Mouse (Mus musculus) heart, postnatal 36 days (tissue): ENCODE data around the gene Dnm1. TPM values are rescaled to one million over a fixed set of nuclear protein-coding genes. Genes with fewer than 3 reads are reported as not detected.
"Not testable (repeated sequence)": the region's sequence is repeated elsewhere in the genome, so short reads cannot be mapped to it uniquely, and the experiment has no call there.

Experiments
- DNase-seq, 2 experiments: peaks; one replicate each; pipeline ENCODE4 v3.0.0; 2021 to 2022
- intact Hi-C: fragments of 180-260 bp; cut with DNase I; formaldehyde crosslinking; loops from one replicate; pipeline ENCODE4 v1.15.1; 2025
- total RNA-seq, 2 experiments: library from RNA; stranded (reverse); gene quantifications; 2 replicates each; pipeline ENCODE4 v1.2.3; 2021

Gene Dnm1
- total RNA-seq, 2 experiments from 2014 or later: 4.0 TPM

GRCm38 (mm10) chr2:32363376-32364106, 10.4 kb upstream of the Dnm1 start:
- intact Hi-C loops: loop anchor here (2.0 kb wide), 1 partner anchor 31 kb away; the partner anchor contains the start of gene Ptges2
- DNase-seq: no peak

GRCm38 (mm10) chr2:32362817-32363340, 9.7 kb upstream of the Dnm1 start:
- intact Hi-C loops: loop anchor here (2.0 kb wide), 1 partner anchor 32 kb away; the partner anchor contains the start of gene Ptges2
- DNase-seq: peak; percentile 96 to 97

GRCm38 (mm10) chr2:32362274-32362673, 9.1 kb upstream of the Dnm1 start:
- intact Hi-C loops: loop anchor here (2.0 kb wide), 1 partner anchor 33 kb away; the partner anchor contains the start of gene Ptges2
- DNase-seq: not testable (repeated sequence)

GRCm38 (mm10) chr2:32361437-32361836, 8.3 kb upstream of the Dnm1 start:
- DNase-seq: peak; percentile 69 to 76
- intact Hi-C loops: no loop called here

- DNase-seq: peak; percentile 75 to 78
- intact Hi-C loops: no loop called here
Measured at GRCm38 (mm10) chr2:32360741-32361140, 7.6 kb upstream of the Dnm1 start.

- DNase-seq: no peak
- intact Hi-C loops: no loop called here
Measured at GRCm38 (mm10) chr2:32358381-32358780, 5.2 kb upstream of the Dnm1 start.

- no peak for DNase-seq
- intact Hi-C loops: no loop called here
Measured at GRCm38 (mm10) chr2:32357710-32358109, 4.6 kb upstream of the Dnm1 start.

- intact Hi-C loops: no loop called here
- no peak for DNase-seq
Measured at GRCm38 (mm10) chr2:32356216-32356615, 3.1 kb upstream of the Dnm1 start.

GRCm38 (mm10) chr2:32354336-32354895, 1.3 kb upstream of the Dnm1 start:
- DNase-seq: no peak
- intact Hi-C loops: no loop called here

- intact Hi-C loops: loop anchor here (2.0 kb wide), 1 partner anchor 133 kb away; no protein-coding TSS in a partner anchor
- no peak for DNase-seq
Measured at GRCm38 (mm10) chr2:32353836-32354235, 698 bp upstream of the Dnm1 start.

- peak; percentile 18 to 25 for DNase-seq
- intact Hi-C loops: loop anchor here (2.0 kb wide), 1 partner anchor 134 kb away; no protein-coding TSS in a partner anchor
Measured at GRCm38 (mm10) chr2:32352151-32353006, 759 bp downstream of the Dnm1 start, which contains the start of gene Ciz1. TSS of gene Ciz1 (plus strand) at chr2:32352327.

GRCm38 (mm10) chr2:32351471-32351961, 1.6 kb downstream of the Dnm1 start:
- intact Hi-C loops: loop anchor here (2.0 kb wide), 1 partner anchor 43 kb away; no protein-coding TSS in a partner anchor

GRCm38 (mm10) chr2:32350471-32351051, 2.6 kb downstream of the Dnm1 start:
- peak in 1 of 2 experiments; percentile 29 for DNase-seq
- intact Hi-C loops: loop anchor here (2.0 kb wide), 1 partner anchor 42 kb away; no protein-coding TSS in a partner anchor

More at GRCm38 (mm10) chr2:32351471-32351961, 1.6 kb downstream of the Dnm1 start:
- no peak for DNase-seq

GRCm38 (mm10) chr2:32349625-32350255, 3.4 kb downstream of the Dnm1 start:
- no peak for DNase-seq
- intact Hi-C loops: loop anchor here (2.0 kb wide), 1 partner anchor 41 kb away; no protein-coding TSS in a partner anchor

GRCm38 (mm10) chr2:32348311-32348710, 4.8 kb downstream of the Dnm1 start:
- intact Hi-C loops: no loop called here
- no peak for DNase-seq

GRCm38 (mm10) chr2:32347019-32347418, 6.1 kb downstream of the Dnm1 start:
- intact Hi-C loops: no loop called here
- no peak for DNase-seq

GRCm38 (mm10) chr2:32344598-32345321, 8.4 kb downstream of the Dnm1 start:
- intact Hi-C loops: no loop called here
- DNase-seq: no peak

GRCm38 (mm10) chr2:32344056-32344455, 9.1 kb downstream of the Dnm1 start:
- intact Hi-C loops: no loop called here
- no peak for DNase-seq

- DNase-seq: no peak
- intact Hi-C loops: no loop called here
Measured at GRCm38 (mm10) chr2:32343351-32343671, 9.8 kb downstream of the Dnm1 start.
